In the genomic region with DNA sequence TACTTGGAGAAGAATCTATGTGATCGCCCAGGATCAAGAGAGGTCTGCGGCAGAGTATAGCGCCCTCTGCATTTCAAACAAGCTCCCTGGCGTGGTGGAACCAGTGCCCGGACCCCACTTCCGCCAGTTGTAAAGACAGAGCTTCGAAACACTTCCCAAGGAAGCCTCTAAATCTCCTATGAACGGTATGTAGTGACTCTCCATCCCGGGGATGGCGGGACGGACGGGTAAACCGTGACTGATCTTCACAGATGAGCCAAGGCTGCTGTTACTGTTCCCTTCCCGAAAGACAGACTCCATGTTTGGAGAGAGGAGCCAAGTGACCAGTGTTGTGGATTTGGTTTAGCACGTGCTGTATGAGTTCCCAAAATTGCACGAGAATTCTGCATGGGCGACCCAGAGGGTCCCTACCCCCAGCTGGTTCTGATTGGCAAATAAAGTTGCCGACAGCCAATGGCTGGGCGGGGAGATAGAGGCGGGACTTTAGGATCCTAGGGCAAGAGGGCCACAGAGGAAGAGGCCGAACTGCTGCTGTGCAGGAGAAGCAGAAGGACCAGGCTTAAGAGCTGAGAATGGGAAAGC, we compare ENCODE assay signal across 8 mouse cellular contexts. TPM values are rescaled to one million over a fixed set of nuclear protein-coding genes. Genes with fewer than 3 reads are reported as not detected.
DNase-seq lines count a peak whose midpoint lies in the region; ATAC-seq and TF ChIP-seq lines count a peak whose summit lies in the region.

No protein-coding gene starts in this region.

- DNase-seq in gastrocnemius, adult 18-20 months (ENCODE audit: low spot score), result peak; percentile 29
- DNase-seq in gastrocnemius, adult 8-10 months (ENCODE audit: low spot score in 2 of 2), result no peak
- DNase-seq in cerebellum, adult 2 months, result peak; percentile 14 to 20
- DNase-seq in liver, result peak; percentile 65
- DNase-seq in thymus, postnatal 14 days, result peak; percentile 28

- 5% methylated on average over 21 of the region's 21 CpGs for WGBS in cerebellum, adult 2 months
- 9% methylated on average over 21 of the region's 21 CpGs for WGBS in forebrain, embryonic 16.5 days
- WGBS in hindbrain, embryonic 13.5 days, result 13% methylated on average over 21 of the region's 21 CpGs
- WGBS in midbrain, embryonic 15.5 days, result 9% methylated on average over 21 of the region's 21 CpGs

- no peaks in the 10 kb centered on the region for H3K27me3 ChIP-seq in cerebellum, adult 2 months (ENCODE audit: control insufficient read depth, insufficient read depth, low read length)
- H3K27me3 ChIP-seq in forebrain, embryonic 16.5 days (replicated peaks; ENCODE audit: control insufficient read depth, insufficient read depth, low read length), result no peaks in the 10 kb centered on the region
- no peaks in the 10 kb centered on the region for H3K27me3 ChIP-seq in hindbrain, embryonic 13.5 days
- H3K27me3 ChIP-seq in midbrain, embryonic 15.5 days (replicated peaks), result no peaks in the 10 kb centered on the region

- H3K4me3 ChIP-seq in cerebellum, adult 2 months (replicated peaks; ENCODE audit: insufficient read depth, low read depth, low read length), result peak overlapping the region; percentile 43
- peak overlapping the region; percentile 36 for H3K4me3 ChIP-seq in forebrain, embryonic 16.5 days (replicated peaks; ENCODE audit: low read length)
- H3K4me3 ChIP-seq in hindbrain, embryonic 13.5 days, result peak overlapping the region; percentile 36
- H3K4me3 ChIP-seq in midbrain, embryonic 15.5 days, result peak overlapping the region; percentile 33

- no peaks in the 10 kb centered on the region for H3K36me3 ChIP-seq in forebrain, embryonic 16.5 days (ENCODE audit: control insufficient read depth, insufficient read depth)
- peaks cover 6% of the 10 kb centered on the region for H3K36me3 ChIP-seq in hindbrain, embryonic 13.5 days
- H3K36me3 ChIP-seq in midbrain, embryonic 15.5 days (replicated peaks), result peaks cover 5% of the 10 kb centered on the region

- H3K9me3 ChIP-seq in forebrain, embryonic 16.5 days (ENCODE audit: control insufficient read depth, low read length), result peaks cover 4% of the 10 kb centered on the region
- peaks cover 7% of the 10 kb centered on the region for H3K9me3 ChIP-seq in hindbrain, embryonic 13.5 days
- peaks cover 3% of the 10 kb centered on the region; the same call in 1 of the 2 replicates for H3K9me3 ChIP-seq in midbrain, embryonic 15.5 days

- ATAC-seq in forebrain, embryonic 16.5 days, result peak; percentile 62; the same call in 1 of the 2 replicates
- ATAC-seq in hindbrain, embryonic 13.5 days (ENCODE audit: low FRiP score), result peak; percentile 66
- no peak; the same call in 1 of the 2 replicates for ATAC-seq in midbrain, embryonic 15.5 days (replicated peaks)

- TF ChIP-seq POLR2A in cerebellum, adult 2 months (IDR thresholded peaks at IDR 0.05; ENCODE audit: borderline replicate concordance, insufficient read depth, low read length), result no peak

- H3K27ac ChIP-seq in cerebellum, adult 2 months (ENCODE audit: insufficient read depth, low read length), result no peak overlapping the region
- no peak overlapping the region for H3K27ac ChIP-seq in forebrain, embryonic 16.5 days (ENCODE audit: low read length)
- H3K27ac ChIP-seq in hindbrain, embryonic 13.5 days, result no peak overlapping the region
- H3K27ac ChIP-seq in midbrain, embryonic 15.5 days, result no peak overlapping the region

- H3K4me2 ChIP-seq in forebrain, embryonic 16.5 days (ENCODE audit: low read length), result peak overlapping the region; percentile 63
- peak overlapping the region; percentile 69 for H3K4me2 ChIP-seq in hindbrain, embryonic 13.5 days
- peak overlapping the region; percentile 70 for H3K4me2 ChIP-seq in midbrain, embryonic 15.5 days

- no peaks in the 10 kb centered on the region for H3K4me1 ChIP-seq in cerebellum, adult 2 months (ENCODE audit: control insufficient read depth, insufficient read depth, low read length)
- peaks cover 5% of the 10 kb centered on the region; the same call in 1 of the 2 replicates for H3K4me1 ChIP-seq in forebrain, embryonic 16.5 days (replicated peaks; ENCODE audit: control insufficient read depth, insufficient read depth, low read length)
- peaks cover 8% of the 10 kb centered on the region; the same call in 1 of the 2 replicates for H3K4me1 ChIP-seq in hindbrain, embryonic 13.5 days (replicated peaks)
- H3K4me1 ChIP-seq in midbrain, embryonic 15.5 days, result peaks cover 9% of the 10 kb centered on the region

- TF ChIP-seq CTCF in cerebellum, adult 2 months (IDR thresholded peaks at IDR 0.05; ENCODE audit: borderline replicate concordance, insufficient read depth, low read depth, low read length), result peak; percentile 39; the same call in 1 of the 2 replicates

- peak overlapping the region; percentile 38; the same call in 1 of the 2 replicates for H3K9ac ChIP-seq in forebrain, embryonic 16.5 days (replicated peaks; ENCODE audit: low read depth, low read length)
- H3K9ac ChIP-seq in hindbrain, embryonic 13.5 days, result peak overlapping the region; percentile 65
- H3K9ac ChIP-seq in midbrain, embryonic 15.5 days, result 0 out of 2 replicates have a peak overlapping the region, but pooled peaks have one; percentile 17

RNA-seq across cellular contexts. Expression of a gene that starts 48.7 kb away (rescaled TPM):
- total RNA-seq in gastrocnemius, adult 18-20 months (2021), result 1 to 10 TPM; 7.0 to 7.6 TPM
- total RNA-seq in gastrocnemius, adult 8-10 months (2022), result 1 to 10 TPM; 6.8 to 7.8 (median 7.5) TPM
- 19.6 and 20.2 TPM in 2 replicates for polyA plus RNA-seq in cerebellum, adult 2 months (2012; rRNA removed)
- 23.7 and 24.4 TPM in 2 replicates for polyA plus RNA-seq in forebrain, embryonic 16.5 days (2015; fragmentation: Nextera tagmentation; extraction: Ambion mirVana)
- 20.7 and 21.4 TPM in 2 replicates for polyA plus RNA-seq in hindbrain, embryonic 13.5 days (2015; fragmentation: Nextera tagmentation; extraction: Ambion mirVana)
- 19.9 and 23.1 TPM in 2 replicates for polyA plus RNA-seq in midbrain, embryonic 15.5 days (2015; fragmentation: Nextera tagmentation; extraction: Ambion mirVana)

RNA-seq across cellular contexts. Expression of a gene that starts 54.2 kb away (rescaled TPM):
- 1 to 10 TPM; 5.8 to 6.1 TPM for total RNA-seq in gastrocnemius, adult 18-20 months (2021)
- total RNA-seq in gastrocnemius, adult 8-10 months (2022), result 1 to 10 TPM; 5.0 to 6.0 (median 5.3) TPM
- 62.9 and 64.7 TPM in 2 replicates for polyA plus RNA-seq in cerebellum, adult 2 months (2012; rRNA removed)
- polyA plus RNA-seq in forebrain, embryonic 16.5 days (2015; fragmentation: Nextera tagmentation; extraction: Ambion mirVana), result 20.3 and 27.3 TPM in 2 replicates
- 26.0 and 27.2 TPM in 2 replicates for polyA plus RNA-seq in hindbrain, embryonic 13.5 days (2015; fragmentation: Nextera tagmentation; extraction: Ambion mirVana)
- 31.6 and 32.2 TPM in 2 replicates for polyA plus RNA-seq in midbrain, embryonic 15.5 days (2015; fragmentation: Nextera tagmentation; extraction: Ambion mirVana)

Comparison
In these comparisons a context has a peak if more than half of its experiments do, and no peak if none do; other contexts are left out.
1. DNase-seq: peak in gastrocnemius, adult 18-20 months (single experiment), cerebellum, adult 2 months (2 of 2), liver (single experiment) and thymus, postnatal 14 days (single experiment); none in gastrocnemius, adult 8-10 months (0 of 2).
2. Peak in every context shown above with its lines, with median percentiles within 50 percentile points of each other: H3K4me3 ChIP-seq, H3K4me2 ChIP-seq and H3K9ac ChIP-seq.